Mouse (Mus musculus) kidney, postnatal 10 days (tissue): ENCODE measurements at regions not wholly inside any gene's neighbourhood (a gene's known extent, or its start where the extent isn't known, plus 50 kb on each side); places are given as distances from the start of the nearest gene placed in this dataset.
A peak's percentile ranks its signal among the peaks of the same experiment; 100 is the strongest.

ENCODE experiments used
- DNase-seq: peaks from one replicate; pipeline ENCODE4 v3.0.0; 2021; ENCODE audit warnings: mixed read lengths

DNA sequence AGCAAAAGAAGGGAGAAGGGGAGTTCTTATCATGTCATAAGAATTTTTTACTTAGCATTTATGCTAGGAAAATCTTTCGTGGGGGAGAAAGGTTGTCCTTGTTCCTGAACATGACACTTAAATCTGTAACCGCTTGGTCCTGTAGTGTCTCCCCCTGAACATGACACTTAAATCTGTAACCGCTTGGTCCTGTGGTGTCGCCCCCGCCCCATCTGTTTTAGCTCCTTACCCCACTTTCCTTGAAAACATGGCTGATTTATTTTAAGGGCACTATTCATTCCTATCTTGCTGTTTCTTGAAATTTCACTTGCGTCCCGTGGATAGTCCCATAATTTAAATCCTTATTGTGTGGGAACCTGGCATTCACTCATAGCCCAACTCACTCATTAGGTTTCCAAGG is 82.2 kb downstream of the Rap2a start:
- no peak for DNase-seq

DNA sequence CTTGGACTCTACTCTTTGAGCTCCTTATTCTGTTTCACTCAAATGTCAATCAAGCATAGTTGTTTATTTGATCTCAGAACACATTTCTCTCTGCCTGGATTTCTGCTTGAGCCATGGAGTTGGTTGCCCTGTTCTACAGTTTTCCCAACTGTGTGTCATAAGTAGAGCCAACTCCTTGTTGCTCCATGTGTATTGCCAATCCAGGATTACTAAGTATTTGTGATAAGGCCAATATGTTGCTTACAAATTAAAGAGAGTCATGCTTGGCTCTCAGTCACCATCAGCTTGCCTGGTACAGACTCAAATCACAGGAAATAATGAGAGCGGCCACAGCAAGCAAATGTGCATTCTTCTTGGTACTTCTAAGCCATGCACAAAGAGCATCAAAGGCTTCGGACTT is 82.7 kb downstream of the Rap2a start:
- no peak for DNase-seq

GRCm38 (mm10) chr14:120566945-120567344 is 88.7 kb downstream of the Rap2a start:
- no peak for DNase-seq

DNA sequence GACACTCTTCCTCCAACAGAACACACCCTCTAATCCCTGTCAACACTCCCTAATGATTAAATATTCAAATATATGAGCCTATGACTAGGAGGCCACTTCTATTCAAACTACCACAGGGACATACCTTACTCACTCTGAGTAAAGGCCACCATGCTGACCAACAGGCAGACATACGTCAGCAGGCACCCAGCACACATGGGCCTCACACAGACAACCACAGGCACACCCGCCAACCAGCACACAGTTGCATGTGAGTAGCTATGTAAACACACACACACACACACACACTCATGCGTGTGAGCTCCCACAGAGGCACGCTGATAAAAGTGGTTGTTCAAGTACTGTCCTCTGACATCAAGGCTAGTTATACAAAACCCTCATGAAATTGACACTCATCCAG is 89.8 kb downstream of the Rap2a start:
- no peak for DNase-seq

DNA sequence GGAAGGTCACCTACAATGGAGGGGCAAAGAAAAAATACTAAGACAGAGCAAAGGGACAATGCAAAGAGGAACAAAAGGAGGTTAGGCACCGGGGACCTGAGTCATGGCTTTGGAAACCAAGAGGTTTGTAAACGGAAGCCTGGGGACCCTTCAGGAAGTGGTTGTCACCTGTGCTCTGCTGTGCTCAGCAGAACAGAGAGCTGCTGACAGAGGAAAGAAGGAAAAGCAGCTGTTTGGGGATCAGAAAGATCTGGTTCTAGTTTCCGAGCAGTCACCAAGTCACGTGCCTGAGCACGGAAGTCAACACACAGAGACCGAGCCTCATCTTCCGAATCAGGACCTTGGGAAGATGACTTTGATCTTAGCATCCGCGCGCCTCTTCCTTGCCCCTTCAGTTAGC is 94.0 kb downstream of the Rap2a start:
- DNase-seq = no peak

- no peak for DNase-seq
Observed at GRCm38 (mm10) chr14:120575202-120575601, 97.0 kb downstream of the Rap2a start.

DNA sequence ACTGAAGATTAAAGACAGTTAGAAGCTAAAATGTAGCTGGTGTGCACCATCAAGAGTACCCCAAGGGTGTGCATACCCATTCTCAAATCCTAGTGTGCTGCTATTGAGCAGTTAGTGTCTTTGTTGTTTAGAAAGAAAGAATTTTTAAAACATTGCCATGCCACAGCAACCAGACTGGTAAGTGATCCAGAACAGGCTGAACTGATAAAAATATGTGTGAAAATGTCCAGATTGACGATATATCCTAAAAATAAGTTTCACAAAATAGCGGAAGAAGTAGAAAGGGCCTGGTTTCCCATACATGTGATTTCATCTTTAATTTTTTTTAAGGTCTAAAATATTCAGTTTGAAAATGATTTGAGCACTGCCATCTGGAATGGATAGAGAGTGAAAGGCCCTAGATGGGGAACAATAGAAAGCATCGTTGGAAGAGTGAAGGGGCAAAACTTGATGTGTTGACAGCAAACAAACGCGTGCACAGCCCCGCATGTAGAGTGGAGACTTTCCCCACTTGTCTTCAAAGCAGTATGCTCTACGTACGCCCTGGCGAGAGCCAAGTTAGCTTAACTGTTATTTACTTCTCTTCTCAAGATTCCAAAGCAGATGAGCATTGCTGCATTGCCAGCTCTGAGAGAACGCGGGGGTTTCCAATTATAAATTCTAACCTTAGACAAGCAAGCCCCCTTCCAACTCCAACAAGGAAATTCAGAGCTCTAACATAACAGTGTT is 100.3 kb downstream of the Rap2a start:
- no peak for DNase-seq

GRCm38 (mm10) chr14:120583807-120584206 is 105.6 kb downstream of the Rap2a start:
- DNase-seq = peak; percentile 14

DNA sequence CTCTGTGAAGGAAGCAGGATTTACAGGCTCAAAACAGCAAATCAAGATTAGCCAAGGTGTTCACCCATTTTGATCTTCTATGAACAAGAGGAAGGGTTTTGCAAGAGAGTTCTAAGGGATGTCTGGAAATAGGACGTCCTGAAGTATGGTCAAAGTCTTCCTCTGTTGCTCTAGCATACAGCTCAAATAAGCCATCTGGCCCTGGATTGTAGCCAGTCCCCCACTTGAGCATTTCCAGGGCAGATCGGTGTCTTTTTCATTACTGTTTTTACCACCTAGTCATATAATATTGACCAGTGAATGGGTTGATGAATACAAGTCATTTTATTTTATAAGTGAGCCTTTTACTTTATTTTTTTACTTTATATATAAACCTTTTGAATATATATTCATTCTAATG is 113.9 kb downstream of the Rap2a start:
- DNase-seq = no peak

DNA sequence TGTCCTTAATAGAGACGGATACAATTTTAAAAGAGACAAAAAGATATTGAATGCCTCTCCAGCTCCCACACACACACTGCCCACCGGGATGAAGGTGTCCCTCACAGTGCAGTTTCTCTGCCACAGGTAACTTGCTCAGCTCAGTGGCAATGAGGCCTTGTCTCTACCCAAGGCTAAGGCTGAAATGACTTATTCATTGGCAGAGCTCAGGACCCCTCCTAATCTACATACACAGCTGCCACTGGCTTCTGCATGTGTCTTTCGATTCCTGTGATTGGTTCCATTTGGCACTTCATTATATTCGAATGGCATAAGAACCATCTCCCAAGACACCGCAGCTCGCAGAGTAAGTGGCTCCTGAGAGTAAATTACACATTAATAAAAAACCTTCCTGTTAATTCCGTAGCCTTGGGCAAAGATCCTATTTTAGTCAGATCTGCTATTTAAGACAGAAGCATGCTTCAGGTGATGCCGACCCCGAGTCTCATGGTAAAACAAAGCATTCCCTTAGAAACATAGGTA is 122.2 kb downstream of the Rap2a start:
- DNase-seq = no peak

- no peak for DNase-seq
Observed at GRCm38 (mm10) chr14:120601510-120601909, 123.3 kb downstream of the Rap2a start.

DNA sequence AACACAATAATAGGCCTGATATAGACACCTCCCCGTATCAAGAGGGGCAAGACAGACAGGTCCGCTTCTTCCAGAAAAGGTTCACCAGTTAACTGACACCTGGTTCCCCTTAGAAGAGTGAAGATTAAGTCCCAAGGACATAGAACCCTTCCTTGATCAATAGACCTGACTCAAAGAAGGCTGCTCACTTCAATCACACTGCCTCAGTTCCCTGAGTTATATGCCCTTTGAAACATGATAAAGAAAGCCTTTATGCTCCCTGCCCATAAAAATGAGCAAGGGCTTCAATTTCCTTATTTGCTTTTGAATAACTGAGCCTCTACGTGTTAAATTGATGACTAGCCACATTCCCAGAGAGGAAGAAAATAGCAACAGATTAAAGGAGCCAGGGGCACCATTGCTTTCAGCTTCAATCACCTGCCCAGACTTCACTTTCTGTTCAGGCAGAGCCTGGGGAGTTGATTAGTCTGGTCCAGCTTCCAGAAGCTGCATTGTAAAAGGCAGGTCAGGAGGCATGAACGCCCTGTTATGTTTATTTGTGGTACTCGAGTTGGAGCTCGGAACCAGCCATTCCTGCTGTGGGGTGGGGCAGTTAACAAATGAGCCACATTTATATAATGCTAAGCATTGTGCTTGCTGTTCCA is 125.7 kb downstream of the Rap2a start:
- no peak for DNase-seq

GRCm38 (mm10) chr14:120607801-120608200 is 129.6 kb downstream of the Rap2a start:
- no peak for DNase-seq

DNA sequence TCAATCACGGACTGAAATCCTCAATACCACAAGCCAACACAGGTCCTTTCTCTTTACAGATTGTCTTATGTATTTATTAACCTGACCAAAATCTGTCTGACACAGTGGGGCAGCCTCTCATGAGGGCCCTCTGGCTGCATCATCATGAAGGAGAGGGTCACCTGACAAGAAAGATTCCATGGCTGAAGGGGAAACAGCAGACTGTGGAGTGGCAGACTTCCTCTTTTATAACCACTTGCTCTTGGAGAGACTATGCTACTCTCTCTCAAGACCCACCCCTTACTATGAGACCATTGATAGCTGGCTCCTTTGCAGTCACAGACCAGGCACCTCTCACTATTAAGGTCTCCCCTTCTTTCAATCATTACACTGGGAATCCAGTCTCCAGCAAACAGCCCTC is 133.1 kb downstream of the Rap2a start:
- DNase-seq = no peak

- peak; percentile 60 for DNase-seq
Observed at GRCm38 (mm10) chr14:120626223-120626935, 148.1 kb downstream of the Rap2a start.

GRCm38 (mm10) chr14:120626936-120627277 is 148.7 kb downstream of the Rap2a start:
- DNase-seq = no peak

- no peak for DNase-seq
Observed at GRCm38 (mm10) chr14:120632771-120633170, 154.5 kb downstream of the Rap2a start.

DNA sequence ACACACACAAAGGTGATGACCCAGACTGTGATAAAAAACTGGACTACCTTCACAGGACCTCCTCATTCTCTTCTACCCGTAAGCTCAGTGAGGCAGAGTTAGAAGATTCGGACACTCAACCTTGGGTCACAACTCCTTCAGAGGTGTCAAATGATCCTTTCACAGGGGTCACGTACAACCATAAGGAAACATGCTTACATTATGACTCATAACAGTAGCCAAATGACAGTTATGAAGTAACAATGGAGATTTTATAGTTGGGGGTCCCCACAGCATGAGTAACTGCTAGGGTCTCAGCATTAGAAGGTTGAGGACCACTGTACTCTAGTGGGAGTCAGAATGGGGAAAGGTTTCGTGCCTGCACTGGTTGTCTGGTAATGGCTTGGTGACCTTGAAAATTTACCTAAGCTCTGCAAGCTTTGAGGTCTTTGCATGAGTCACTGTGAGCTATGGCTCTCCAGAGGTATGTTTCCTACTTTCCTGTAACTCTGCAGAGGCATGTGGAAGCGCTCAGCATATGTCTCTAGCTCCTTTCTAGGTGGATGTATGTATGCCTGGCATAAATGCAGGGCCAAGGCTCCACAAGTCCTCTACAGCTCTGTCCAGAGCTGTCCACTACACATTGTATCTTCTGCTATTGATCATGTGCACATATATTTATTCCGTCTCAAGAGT is 158.6 kb downstream of the Rap2a start:
- DNase-seq = no peak

DNA sequence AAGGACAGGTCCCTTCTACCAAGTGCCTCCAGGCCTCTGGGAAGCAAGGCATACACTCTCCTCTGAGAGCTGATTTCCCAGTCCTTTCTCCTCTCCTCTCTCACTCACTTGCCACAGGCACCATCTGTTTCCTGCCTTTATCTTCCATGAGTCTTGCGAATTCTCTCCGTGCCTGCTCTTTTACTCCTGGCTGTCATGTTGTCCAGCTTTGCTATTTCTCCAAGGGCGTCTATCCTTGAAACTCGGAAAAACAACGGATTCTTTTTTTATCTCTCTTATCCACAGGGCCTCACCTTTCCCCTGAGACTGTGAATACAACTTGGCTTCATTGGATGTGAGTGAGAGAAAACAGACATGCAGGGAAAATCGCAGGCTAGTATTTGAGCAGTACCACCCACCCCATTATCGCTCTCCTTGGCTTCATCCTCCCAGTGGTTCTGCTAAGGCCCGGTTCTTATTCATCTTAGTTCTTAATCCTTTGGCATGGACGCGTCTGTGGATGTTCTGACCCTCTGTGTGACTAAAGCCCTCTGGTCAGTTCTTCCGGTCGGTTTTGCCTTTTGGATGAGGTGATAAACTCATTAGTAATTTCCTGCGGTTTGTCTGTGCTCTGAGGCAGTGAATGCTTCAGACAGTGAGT is 159.4 kb downstream of the Rap2a start:
- DNase-seq = no peak

DNA sequence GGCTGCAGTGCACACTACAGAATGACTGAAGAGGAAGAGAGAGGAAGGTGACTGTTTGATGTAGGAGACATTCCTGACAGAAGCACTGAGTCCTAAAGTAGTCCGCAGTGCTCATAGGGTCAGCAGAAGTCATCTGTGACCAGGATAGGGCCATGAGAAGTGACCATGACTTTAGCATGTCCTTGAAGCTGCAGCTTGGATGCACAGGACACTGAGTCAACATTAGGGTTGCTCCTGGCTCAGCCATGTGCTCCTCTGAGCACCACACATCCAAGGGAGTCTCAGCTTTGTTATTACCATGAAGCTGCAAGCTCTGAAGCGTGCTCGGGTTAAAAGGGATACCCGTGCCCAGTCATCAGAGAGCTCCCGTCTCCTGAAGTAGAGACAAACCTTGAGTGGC is 164.3 kb downstream of the Rap2a start:
- DNase-seq = no peak

- no peak for DNase-seq
Observed at GRCm38 (mm10) chr14:120652034-120652433, 173.8 kb downstream of the Rap2a start.

- DNase-seq = peak; percentile 79
Observed at GRCm38 (mm10) chr14:120660321-120660781, 182.1 kb downstream of the Rap2a start.

DNA sequence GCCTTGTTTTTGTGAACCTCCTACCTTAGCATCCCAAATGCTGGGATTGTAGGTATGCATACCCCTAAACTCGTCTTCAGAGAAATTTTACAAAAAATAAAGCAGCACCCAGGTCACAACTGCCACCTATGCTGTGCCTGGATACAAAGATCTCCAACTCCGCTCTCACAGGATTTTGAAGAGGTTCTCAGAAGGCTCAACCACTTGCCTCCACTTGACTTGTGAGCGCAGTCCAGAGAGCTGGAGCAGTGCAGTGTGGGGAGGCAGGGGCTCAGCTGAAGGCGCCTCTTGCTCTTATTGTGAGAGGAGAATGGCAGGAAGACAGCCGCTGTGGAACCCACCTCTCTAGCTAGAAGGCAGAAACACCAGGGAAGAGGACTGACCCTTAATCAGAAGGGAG is 182.9 kb downstream of the Rap2a start:
- peak; percentile 34 for DNase-seq
